Mouse (Mus musculus): ENCODE measurements around the gene Ptpn5. TPM values are rescaled to one million over a fixed set of nuclear protein-coding genes. Genes with fewer than 3 reads are reported as not detected.

Ptpn5 gene
- total and polyA plus RNA-seq, 3 experiments = 0.18 to 0.66 (median 0.41) TPM

DNA sequence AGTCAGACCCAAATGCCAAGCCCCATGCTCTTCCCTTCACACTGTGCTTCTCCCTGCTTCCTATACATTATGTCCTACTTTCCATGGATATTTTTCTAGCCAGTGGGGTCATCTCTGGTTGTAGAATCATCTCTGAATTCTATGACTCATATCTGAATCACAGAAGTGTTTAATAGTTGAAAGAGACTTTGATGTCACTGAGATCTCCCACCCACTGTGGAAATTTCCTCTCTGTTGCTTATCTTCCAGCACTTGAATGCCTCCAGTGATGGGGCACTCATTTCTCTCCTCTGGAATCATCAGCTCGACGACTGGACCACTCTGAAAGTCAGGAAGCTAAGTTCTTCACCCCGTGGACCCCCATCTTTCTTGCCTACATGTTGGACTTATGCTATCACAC, 22.4 kb downstream of the Ptpn5 start:
- no peak for DNase-seq

DNA sequence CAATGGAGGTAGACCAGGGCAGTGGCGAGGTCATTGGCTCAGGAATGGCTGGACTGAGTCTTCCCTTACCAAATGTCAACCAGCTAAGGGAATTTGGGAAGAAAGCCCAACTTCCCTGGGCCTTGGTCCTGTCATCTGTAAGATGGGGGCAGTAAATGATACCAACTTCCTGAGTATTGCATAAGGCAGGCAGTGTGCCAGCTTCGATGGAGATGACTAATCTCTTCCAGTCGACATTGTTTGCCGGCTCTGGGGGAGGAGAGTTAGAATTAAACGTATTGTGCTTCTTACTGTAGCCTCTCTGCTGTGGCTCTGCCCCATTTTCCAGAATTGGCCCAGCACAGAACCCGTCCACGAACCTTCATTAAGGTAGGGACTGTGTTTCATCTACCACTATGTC, 23.0 kb downstream of the Ptpn5 start:
- peak; percentile 78 for DNase-seq

DNA sequence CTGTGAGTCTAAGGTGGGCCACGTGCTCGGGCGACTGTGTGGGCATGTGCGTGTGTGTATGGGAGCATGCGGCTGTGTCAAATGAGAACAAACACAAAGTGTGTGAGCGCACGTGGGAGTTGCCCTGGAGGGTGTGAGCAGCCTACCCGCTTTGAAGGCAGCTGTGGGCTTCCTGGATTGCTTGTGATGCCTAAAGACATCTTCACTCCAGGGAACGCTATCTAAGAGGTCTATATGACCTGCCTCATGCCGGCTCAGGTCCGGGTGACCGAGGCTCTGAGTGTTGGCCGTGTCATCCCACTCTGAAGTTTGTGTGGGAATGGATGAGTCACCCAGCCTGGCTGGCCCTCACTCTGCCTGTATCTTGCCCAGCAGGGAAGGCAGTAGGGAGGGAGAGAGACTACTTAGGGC, 24.7 kb downstream of the Ptpn5 start:
- peak; percentile 77 for DNase-seq

DNA sequence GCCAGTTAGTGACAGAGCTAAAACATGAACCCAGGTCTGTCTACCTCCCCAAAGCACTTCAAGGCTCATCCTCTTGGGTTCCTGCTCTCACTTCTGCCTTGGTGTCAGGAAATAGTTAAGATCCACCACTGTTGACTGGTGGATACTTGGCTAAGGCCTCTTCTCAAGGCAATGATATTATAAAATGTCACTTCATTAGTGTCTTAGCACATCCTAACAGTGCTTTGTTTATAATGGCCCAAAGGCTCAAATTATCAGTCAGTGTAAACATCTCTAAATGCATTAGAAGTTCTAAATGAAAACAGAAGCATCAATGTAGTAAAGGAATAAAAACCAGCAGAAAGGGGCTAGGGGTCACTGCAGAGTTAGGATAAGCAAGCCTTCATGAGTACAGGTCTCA, 26.5 kb downstream of the Ptpn5 start:
- DNase-seq = no peak

DNA sequence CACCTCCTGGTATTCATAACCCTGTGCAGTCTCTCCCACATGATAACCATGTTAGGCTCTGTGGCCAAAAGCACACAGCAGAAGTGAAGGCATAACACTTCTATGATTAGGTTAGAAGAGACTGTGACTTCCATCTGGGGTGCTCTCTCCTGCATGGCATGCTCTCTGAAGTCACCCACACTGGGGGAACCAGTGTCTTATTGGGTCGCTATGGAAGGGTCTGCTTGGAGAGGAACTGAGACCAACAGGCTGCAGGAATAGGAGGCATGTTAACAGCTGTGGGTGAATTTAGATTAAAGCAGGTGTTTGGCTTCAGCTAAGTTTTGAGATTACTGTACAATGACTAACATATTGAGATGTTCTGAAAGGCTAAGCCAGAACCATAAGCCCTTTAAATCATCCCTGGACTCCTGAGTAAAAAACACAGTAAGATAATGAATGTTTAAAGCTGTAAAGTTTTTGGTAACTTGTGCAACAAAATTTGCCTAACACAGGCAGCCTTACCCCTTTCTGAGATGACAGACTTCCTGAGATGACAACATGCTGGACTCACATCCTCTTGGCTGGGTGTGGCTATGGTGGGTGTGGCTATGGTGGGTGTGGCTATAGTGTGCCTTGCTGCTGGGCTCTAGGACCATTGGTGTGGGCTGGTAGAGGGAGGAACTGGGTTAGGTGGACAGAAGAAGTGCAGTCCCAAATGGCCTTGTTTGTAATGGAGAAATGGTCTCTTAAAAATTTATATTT, 29.6 kb downstream of the Ptpn5 start:
- no peak for DNase-seq

DNA sequence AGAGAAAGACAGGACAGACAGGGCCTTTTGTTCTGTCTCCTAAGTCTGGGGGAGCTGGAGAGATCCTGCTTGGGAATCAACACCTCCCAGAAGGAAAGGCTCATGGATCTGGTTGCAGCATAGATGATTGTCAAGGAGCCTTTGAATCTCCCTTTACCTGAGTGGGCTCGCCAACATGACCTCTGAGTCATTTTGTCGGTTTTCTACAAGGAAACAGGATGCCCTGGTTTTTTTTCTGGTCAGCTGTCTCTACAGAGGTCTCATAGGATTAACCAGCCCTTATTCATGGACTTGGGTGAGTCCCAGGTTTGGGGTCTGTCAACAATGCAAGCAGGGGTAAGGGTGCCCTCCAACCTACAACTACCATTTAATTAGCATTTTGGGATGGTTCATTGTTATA, 30.5 kb downstream of the Ptpn5 start:
- no peak for DNase-seq

DNA sequence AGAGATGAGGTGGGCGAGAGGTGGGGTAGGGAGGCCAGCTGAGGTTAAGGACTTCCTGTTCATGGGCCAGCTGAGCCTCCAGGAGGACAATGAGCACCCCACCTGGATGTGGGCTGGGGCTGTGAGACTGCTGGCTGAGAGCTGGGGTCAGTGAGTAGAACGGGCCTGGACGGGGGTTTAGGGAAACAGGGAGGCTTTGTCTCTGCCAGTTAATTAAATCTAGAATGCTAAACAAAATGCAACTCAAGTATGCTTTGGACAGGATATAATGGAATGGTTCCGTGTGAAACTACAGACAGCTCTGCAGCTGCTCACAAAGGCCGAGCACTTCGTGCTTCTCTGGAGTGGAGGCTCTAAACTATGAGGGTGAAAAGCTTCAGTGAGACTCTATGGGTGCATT, 32.9 kb downstream of the Ptpn5 start:
- no peak for DNase-seq

DNA sequence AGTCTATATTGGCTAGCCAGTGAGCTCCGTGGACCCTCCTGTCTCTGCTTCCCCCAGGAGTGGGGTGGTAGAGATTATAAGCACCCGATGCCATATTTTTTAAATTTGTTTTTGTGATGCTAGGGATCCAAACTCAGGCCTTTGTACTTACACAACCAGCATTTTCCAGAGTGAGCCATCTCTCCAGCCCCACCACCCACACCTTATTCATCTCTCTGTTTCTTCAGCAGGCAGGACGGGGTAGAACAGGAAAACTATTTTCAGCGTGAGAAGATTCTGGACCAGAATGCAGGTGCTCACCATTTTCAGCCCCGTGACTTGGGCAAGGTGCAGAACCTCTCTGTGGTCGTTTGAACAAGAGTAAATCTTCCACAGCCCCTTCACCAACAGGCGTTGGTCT, 34.2 kb downstream of the Ptpn5 start:
- DNase-seq = no peak

DNA sequence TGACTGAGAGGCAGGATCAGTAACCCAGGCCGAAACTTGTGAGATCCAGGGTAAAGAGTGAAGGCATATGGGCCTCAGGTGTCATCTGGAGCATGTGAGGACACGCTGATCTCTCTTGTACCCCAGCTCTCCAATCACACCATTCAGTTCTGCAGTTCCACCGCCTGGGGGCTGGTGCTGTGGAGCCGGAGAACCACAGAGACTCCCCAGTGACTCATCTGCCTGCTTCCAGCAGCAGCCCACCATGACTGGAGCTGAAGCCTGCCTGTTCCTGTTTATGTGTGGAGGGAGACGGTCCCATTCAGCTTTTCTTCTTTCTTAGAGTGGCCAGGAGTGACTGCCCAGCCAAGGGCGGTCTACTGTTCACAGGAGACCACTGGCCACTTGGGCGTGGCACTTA, 35.4 kb downstream of the Ptpn5 start:
- no peak for DNase-seq

DNA sequence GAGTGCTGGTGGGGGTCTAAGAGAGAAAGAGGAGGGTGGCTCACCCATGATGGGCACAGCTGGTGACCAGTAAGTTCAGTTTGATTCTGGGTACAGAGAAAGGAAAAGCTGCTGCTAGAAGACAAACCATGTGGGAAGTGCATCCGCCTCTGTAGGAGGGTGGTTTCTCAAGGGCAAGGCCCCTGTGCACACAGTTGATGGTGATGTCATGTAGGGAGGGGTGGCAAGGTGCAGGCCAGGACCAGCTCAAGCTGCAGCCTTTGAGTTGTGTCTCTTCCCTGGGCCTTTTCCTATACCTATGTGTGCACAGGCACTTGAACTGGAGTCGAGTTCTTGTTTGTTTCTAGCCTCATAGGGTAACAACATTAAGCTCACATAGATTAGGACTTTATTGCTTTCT, 38.5 kb downstream of the Ptpn5 start:
- DNase-seq = no peak

DNA sequence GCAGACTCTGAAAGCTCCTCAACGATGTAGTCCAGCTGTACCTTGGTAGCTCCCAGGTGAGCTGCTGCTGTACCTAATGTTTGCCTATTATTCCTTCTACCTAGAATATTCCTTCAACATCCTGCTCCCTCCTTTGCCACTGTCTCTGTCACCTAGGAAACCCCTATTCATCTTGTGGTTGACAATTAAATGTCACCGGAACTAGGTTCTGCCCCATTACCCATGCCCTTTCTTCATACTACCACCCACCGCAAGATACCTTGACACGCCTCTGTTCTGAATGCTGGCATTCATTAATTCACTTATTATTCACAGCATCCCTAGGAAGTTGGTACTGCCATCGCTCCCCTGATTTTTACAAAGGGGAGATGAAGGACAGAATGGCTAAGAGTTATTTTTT, 39.5 kb downstream of the Ptpn5 start:
- no peak for DNase-seq

DNA sequence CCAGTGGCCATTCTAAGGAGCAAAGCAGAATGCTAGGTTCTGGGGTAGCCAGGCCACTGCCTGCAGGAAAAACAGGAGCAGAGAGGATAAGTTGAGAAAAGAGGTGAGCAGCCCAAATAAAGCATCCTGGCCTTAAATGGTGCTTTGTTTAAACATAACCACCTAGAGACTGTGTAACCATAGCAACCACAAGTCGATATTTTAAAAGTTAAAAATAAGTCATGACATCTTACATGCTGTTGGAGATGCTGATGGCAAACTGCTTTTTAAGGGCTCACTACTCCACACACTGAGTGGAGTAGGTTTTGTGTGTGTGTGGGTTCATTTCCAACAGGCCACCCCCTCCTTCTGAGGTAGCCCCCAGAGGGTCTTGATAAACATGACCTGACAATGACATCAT, 48.4 kb downstream of the Ptpn5 start:
- no peak for DNase-seq

DNA sequence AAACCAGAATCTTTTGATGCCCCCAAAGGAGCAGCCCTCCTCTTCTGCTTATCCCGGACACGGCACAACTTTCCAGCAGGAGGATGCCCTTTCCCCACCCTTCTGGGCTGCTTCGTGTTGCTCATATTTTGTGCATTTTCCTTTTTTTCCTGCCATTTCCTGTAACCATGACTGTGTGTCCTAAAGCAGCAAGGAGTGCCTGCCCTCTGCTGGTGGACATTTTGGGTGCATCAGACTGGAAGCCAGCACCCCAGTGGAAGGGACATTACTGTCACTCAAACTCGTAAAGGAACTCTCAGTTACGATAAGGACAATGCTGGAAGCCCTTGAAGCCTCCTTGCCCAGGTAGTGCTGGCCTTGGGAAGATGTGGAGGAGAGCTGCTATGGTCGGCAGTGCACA, 52.2 kb downstream of the Ptpn5 start:
- peak; percentile 81 for DNase-seq

DNA sequence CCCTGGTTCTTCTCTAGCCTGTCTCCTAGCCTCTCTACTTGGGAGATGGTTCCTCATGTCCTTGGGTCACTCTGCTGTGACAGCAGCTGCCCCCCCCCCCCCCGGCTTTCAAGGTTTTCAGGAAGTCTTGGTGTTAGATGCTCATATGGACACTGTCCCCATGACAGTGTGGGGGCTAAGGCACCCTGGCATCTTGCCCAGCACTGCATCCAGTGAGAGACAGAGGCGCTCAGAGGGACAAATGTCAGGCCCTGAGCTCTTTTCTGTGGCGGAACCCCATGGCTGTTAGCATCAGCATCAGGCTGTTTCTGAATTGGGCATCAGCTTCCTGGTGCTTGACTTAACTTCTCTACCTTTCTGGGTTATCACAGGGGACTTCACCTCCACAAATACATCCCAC, 52.6 kb downstream of the Ptpn5 start:
- DNase-seq = no peak

DNA sequence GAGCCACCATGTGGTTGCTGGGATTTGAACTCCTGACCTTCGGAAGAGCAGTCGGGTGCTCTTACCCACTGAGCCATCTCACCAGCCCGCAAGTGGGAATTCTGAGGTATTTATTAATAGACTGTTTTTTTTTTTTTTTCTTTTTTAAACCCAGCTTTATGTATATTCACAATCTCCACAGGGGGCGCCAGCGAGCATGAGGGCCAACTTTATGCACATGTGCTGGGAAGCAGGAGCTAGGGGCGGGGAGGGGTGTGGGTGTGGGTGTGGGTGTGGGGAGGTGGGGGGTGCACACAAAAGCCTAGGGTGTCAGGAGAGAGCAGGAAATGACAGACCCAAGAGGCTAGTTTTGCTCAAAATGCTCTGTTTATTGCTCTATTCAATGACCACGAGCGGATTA, 56.0 kb downstream of the Ptpn5 start:
- DNase-seq = no peak

DNA sequence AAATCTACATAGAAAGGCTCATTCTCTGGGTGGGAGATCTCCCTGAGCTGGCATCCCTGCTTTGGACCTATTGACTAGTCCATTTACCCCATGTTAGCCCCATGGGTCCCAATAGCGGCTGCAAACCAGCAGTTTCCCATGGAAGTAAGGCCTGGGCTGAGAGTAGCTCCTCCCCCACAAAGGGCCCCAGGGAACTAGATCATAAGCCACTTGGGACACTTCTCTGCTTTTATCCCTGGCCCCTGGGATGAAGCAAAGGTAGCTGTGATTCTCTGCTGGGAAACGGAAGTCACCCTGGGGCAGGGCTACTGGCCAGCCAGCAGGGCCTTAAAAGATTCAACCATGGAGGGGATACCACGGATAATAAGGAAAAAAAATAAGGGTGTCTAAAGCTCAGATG, 56.8 kb downstream of the Ptpn5 start:
- DNase-seq = no peak

DNA sequence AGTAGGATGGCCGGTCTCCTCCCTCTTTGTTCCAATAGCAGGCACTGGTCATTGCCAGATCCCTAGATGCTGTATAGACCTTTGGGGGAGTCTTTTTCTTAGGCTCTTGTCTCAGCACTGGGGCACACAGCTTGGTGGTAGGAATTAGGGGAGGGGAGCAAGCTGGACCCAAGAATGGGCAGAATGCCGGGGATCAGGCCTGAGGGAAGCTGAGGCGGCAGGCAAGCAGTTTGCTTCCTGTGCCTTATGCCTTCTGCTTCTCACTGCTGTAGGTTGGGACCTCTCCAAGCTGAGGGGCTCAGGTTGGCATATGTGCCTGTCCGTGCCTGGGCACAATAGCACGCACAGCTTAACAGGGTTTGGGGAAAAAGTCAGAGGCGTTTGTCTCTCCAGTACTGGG, 57.3 kb downstream of the Ptpn5 start:
- DNase-seq = no peak

DNA sequence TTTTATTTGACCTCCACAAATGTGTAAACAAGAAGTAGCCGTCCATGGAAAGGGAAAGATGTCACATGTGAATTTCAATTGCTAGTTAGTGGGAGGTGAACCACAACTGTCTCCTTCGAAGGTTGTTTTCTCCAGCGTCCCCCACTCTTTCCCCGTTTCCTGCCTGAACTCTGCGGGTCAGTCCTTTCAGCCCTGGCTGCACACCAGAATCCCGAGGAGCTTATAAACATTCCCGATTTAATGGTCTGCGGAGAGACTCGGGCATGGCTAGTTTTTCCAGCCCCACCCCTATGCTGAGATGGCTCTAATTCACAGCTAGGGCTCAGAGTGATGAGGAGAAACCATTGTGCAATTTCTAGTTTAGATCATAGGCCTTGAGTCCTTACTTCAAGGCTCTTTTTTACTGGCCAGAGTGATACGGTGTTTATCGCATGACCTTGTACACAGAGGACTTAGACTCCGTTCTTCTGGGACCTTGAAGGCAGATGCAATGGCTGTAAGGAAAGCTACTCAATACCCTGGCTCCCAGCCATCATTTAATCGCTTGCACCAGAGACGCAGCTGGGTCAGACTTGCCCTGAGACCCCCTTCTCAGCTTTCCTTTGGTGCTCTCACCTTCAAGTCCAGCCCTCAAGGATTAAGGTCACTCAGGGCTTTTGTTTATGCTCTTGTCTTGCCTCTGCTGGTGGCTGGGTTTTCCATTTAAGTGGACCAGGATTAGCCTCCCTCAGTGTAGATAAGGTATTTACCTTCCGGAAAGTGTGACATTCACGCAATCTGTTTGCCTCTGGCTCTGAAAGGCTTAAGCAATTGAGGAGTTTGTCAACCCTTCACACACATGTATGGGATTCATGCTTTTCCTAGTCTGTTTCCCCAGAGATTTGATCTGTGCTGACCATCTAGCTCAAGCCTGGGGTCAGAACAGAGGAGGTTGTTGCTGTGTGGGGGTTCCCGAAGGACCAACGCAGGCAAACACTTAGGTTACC, 59.7 kb downstream of the Ptpn5 start:
- DNase-seq = peak; percentile 73

DNA sequence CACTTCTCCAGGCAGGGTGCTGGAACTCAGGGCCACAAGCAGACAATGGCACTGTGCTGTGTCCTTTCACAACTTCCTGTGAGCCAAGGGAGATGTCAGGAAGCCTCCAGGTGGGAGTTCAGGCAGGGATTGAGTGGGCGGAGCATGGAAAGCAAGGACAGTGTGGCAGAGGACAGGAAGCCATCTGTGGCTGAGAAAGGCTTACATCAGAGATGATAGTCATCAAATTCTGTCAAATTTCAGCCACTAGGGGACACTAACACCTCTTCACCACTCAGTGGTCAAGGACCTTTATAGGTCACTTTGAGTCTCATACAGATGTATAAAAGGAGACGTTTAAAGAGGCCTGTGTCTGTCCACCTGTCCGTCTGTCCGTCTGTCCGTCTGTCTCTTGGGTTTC, 60.9 kb downstream of the Ptpn5 start:
- DNase-seq = peak; percentile 20

DNA sequence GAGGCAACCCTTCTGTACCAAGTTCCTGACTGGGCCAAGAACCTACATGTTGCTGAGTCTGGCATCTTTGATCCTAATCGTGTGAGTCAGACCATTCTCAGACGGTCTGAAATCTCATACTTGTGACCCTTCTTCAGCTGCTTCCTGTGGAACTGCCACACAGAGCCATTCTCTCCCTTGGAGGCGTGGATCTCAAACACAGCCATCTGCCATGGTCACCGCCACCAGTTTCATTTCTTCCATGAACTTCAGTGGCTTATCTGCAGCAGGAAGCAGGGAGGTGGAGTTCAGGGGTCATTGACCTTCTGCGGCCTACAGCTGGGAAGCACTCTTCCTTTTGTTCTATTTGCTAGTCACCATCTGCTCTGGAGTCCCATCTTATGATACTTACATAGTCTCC, 65.6 kb downstream of the Ptpn5 start:
- DNase-seq = peak; percentile 20

DNA sequence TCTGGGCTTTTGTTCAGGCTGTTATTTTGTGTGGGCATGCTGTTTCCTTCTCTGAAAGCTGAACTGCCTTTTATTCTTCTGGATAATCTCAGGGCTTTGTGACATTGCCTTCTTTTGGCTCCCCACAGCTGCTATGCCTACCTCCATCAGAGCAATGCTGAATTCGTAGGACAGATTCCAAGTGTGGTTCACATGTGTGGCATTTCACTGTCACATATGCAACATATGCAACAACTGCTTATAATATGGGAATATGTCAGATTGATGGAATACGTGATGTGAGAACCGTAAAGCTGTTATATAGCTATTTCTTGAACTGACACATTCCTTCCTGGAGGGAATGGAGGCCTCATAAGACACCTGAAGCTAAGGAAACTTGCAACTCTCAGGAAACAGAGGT, 66.5 kb downstream of the Ptpn5 start:
- DNase-seq = no peak

DNA sequence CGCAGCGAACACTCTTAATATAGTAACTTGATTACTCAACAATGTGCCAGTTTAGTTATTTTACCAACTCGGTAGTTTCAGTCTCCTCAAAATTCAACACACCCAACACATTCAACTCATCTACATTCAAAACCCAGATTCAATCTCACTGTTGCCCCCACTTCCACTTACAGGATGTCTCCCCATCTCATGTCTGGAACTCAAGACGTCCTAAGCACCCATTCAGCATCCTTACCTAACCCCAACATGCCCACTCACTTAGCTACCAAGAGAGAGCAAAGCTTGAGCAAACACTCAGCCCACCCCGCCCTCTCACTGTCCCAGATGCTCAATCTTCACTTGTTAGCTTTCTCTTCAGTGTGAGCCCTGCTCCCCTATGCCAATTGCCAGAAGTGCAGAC, 71.9 kb downstream of the Ptpn5 start:
- DNase-seq = no peak

DNA sequence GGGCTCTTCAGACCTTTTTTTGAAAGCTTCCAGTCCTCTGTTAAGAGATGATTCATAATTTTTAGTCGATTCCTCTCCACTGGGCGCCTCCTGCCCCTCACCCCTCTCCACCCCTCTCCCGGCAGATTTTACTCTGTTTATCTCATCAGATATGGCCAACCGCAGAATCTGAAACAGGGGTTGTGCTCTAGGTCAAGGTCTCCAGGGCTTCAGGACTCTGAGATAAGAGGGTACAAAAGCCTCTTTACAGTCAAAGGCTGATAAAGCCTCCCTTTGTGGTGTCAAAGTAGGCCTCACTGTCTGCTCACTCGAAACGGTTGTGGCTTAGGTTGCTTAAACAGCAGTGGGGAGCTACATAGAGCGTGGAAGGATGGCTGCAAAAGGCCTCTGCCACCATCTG, 74.1 kb downstream of the Ptpn5 start:
- peak; percentile 27 for DNase-seq

DNA sequence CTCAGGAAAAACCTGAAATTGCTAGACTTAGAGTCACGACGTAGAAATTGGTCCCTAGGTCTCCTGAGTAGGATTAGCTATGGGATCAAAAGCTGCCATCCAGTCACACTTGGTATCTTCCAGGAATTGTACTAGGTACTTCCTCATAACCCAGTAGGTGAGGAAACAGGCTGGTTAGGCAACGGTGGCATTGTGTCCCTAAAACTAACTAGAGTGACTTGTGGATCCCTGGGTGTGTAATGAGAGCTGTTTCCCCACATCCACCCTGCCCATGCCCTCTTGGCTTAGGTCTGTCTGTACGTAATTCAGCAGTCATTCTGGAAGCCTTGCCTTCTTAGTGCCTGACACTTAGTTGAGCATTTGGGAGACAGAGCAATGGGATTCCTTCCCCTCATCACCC, 77.2 kb downstream of the Ptpn5 start:
- DNase-seq = no peak

All from adrenal gland, adult 2 months (tissue).